Mouse (Mus musculus) testis, adult 2 months (tissue): ENCODE measurements at regions not wholly inside any gene's neighbourhood (a gene's known extent, or its start where the extent isn't known, plus 50 kb on each side); places are given as distances from the start of the nearest gene placed in this dataset.

Source experiments
- H3K27ac ChIP-seq: fragments of 200-500 bp; 2 replicates; pipeline ENCODE4 v1.5.1; 2012; ENCODE audit warnings: low read depth, low read length; ENCODE audit not compliant: control insufficient read depth, insufficient read depth
- H3K27me3 ChIP-seq: fragments of 200-500 bp; 2 replicates; pipeline ENCODE4 v1.6.1; 2012; ENCODE audit warnings: mild to moderate bottlenecking, low read length, moderate library complexity; ENCODE audit not compliant: control insufficient read depth, insufficient read depth
- H3K36me3 ChIP-seq: fragments of 200-500 bp; 2 replicates; pipeline ENCODE4 v1.6.1; 2012; ENCODE audit warnings: mild to moderate bottlenecking, low read length; ENCODE audit not compliant: control insufficient read depth, insufficient read depth
- H3K4me1 ChIP-seq: fragments of 200-500 bp; 2 replicates; pipeline ENCODE4 v1.6.1; 2012; ENCODE audit warnings: low read length; ENCODE audit not compliant: control insufficient read depth, insufficient read depth
- H3K4me3 ChIP-seq: fragments of 200-500 bp; 2 replicates; pipeline ENCODE4 v1.5.1; 2012; ENCODE audit warnings: low read depth, mild to moderate bottlenecking, low read length, moderate library complexity, mixed read lengths; ENCODE audit not compliant: control insufficient read depth
- CTCF ChIP-seq: fragments of 200-500 bp; IDR thresholded peaks from 2 replicates; pipeline ENCODE4 v1.5.1; 2012; ENCODE audit warnings: low read depth, mild to moderate bottlenecking, inconsistent platforms, low read length, moderate library complexity; ENCODE audit not compliant: control insufficient read depth, insufficient read depth, insufficient replicate concordance
- POLR2A ChIP-seq: fragments of 200-500 bp; IDR thresholded peaks from 2 replicates; pipeline ENCODE4 v1.6.1; 2012; ENCODE audit warnings: low read depth, mild to moderate bottlenecking, inconsistent platforms, low read length, moderate library complexity; ENCODE audit not compliant: control insufficient read depth

DNA sequence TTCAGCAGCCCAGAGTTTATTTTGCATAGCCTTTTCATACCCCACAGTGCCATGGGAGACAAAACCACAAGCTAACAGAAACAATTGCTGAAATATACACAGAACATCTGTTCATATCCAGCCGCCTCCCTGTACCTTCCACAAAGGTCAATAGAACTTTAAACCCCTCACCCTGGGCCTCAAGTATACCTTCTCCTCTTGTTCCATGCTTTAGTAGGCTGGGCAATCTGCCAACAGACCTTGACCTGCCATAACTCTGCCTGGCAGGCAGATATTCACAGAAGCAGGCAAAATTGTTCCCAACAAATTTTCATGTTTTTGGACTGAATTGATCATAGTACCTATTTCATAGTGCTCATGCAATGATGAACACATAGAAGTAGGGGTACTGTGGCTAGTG is 279.6 kb downstream of the Gm7489 start:
- Histone ChIP-seq H3K27me3 (no peaks in the 10 kb centered on the region), H3K4me3 (no peak overlapping the region), H3K27ac (no peak overlapping the region), H3K4me1 (no peaks in the 10 kb centered on the region), H3K36me3 (no peaks in the 10 kb centered on the region)
- TF ChIP-seq CTCF: no peak
- no peak for TF ChIP-seq POLR2A

DNA sequence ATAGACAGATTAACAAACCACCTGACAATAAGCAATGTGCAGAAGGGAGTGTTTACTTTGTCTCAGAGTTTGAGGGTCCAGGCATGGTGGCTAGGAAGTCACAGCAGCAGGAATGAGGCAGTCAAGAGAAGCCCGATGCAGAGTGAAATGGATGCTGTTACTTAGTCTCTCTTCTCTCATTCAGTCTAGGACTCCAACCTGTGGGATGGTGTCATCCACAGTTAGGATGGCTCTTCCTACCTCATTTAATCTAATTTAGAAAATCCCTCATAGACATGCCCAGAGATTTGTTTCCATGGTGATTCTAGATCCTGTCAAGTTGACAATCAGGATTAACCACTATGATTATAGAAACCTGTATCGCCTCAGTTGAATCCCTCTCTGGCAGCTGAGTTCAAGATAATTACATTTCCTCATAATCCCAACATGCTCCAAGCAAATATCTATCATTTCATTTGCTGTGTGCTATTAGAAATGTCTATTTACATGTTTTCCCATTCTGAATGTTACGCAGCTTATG is 283.2 kb downstream of the Gm7489 start:
- no peak overlapping the region for H3K4me3 ChIP-seq
- TF ChIP-seq CTCF: no peak
- no peak for TF ChIP-seq POLR2A
- no peak overlapping the region for H3K27ac ChIP-seq
- H3K36me3 ChIP-seq: no peaks in the 10 kb centered on the region
- H3K4me1 ChIP-seq: no peaks in the 10 kb centered on the region
- H3K27me3 ChIP-seq: no peaks in the 10 kb centered on the region

DNA sequence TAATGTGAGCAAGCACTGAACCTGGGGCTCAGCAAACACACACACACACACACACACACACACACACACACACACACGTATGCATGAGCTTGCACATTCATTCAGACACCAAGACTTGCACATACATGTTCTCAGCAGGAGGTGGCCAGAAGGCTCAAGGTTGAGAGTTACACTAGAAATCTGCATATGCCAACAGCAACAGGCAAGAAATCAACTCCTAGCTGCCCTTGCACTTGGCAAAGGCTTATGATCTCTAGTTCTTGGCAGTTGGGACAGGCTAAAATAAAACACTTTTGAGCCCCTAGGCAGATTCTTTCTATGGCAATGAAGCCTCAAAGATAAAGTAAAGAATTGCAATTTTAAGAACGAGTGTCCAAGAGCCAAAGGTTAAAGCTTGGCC is 292.5 kb downstream of the Gm7489 start:
- TF ChIP-seq CTCF (no peak), POLR2A (no peak)
- Histone ChIP-seq H3K27me3 (no peaks in the 10 kb centered on the region), H3K4me1 (no peaks in the 10 kb centered on the region), H3K36me3 (no peaks in the 10 kb centered on the region), H3K27ac (no peak overlapping the region), H3K4me3 (no peak overlapping the region)

DNA sequence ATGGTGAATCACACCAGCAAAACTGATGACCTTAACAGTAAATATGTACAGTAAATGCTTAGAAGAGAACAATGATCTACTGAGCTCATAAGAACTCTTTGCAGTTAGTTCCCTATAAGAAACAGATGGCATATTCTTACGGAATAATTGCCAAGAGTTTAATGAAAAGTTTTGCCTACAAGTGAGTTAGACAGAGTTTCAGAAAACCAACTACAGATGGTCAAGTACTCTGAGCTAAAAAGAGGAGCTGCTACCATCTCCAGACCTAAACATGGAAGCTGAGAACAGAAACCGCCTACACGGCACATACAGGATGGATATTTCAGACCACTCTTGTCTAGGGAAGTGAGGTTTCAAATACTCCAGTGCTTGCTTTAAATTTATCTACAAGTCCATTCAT is 293.1 kb downstream of the Gm7489 start:
- TF ChIP-seq POLR2A: no peak
- TF ChIP-seq CTCF: no peak
- Histone ChIP-seq H3K27ac (no peak overlapping the region), H3K27me3 (no peaks in the 10 kb centered on the region), H3K36me3 (no peaks in the 10 kb centered on the region), H3K4me3 (no peak overlapping the region), H3K4me1 (no peaks in the 10 kb centered on the region)
